Mouse (Mus musculus) neural tube, embryonic 11.5 days (tissue): ENCODE results near the gene Klhl7. TPM values are rescaled to one million over a fixed set of nuclear protein-coding genes. Genes with fewer than 3 reads are reported as not detected.
A peak's percentile ranks its signal among the peaks of the same experiment; 100 is the strongest.
"Not testable (repeated sequence)": the region's sequence is repeated elsewhere in the genome, so short reads cannot be mapped to it uniquely, and the experiment has no call there.

Experiments
- ATAC-seq: fragments of 200-750 bp; cut with Nextera tagmentation; 2 replicates; pipeline ENCODE4 v1.8.0; 2017; ENCODE audit warnings: moderate number of reproducible peaks, mild to moderate bottlenecking, moderate TSS enrichment, moderate library complexity; ENCODE audit not compliant: insufficient read depth, low FRiP score, low TSS enrichment
- DNase-seq: peaks from one replicate; pipeline ENCODE4 v3.0.0-alpha.2; 2015; ENCODE audit warnings: low spot score
- H3K27ac ChIP-seq: fragments of 300-500 bp; sonication (generic); 2 replicates; pipeline ENCODE4 v1.5.1; 2014; ENCODE audit warnings: low read depth, mild to moderate bottlenecking, low read length
- H3K27me3 ChIP-seq: fragments of 300-500 bp; sonication (generic); 2 replicates; pipeline ENCODE4 v1.6.1; 2014; ENCODE audit warnings: mild to moderate bottlenecking, low read length, mixed read lengths; ENCODE audit not compliant: control insufficient read depth, insufficient read depth
- H3K36me3 ChIP-seq: fragments of 300-500 bp; sonication (generic); 2 replicates; pipeline ENCODE4 v1.6.1; 2014; ENCODE audit warnings: mild to moderate bottlenecking, low read length, moderate library complexity, mixed read lengths; ENCODE audit not compliant: control insufficient read depth, insufficient read depth
- H3K4me1 ChIP-seq: fragments of 300-500 bp; sonication (generic); 2 replicates; pipeline ENCODE4 v1.6.1; 2014; ENCODE audit warnings: low read length, mixed read lengths; ENCODE audit not compliant: control insufficient read depth, insufficient read depth
- H3K4me2 ChIP-seq: fragments of 300-500 bp; sonication (generic); 2 replicates; pipeline ENCODE4 v1.6.1; 2014; ENCODE audit warnings: low read depth, mild to moderate bottlenecking, moderate library complexity
- H3K4me3 ChIP-seq: fragments of 300-500 bp; sonication (generic); 2 replicates; pipeline ENCODE4 v1.5.1; 2014; ENCODE audit warnings: low read depth, low read length
- H3K9ac ChIP-seq: fragments of 300-500 bp; sonication (generic); 2 replicates; pipeline ENCODE4 v1.6.1; 2014; ENCODE audit warnings: mild to moderate bottlenecking, low read length
- H3K9me3 ChIP-seq: fragments of 300-500 bp; sonication (generic); 2 replicates; pipeline ENCODE4 v1.6.1; 2016; ENCODE audit warnings: low read length; ENCODE audit not compliant: control insufficient read depth
- WGBS: fragments of 180-500 bp; shearing (Covaris S2); extraction: QIAGEN DNeasy Blood & Tissue Kit; methylation state at CpG from one replicate; pipeline ENCODE4 v1.1.7; 2014; 5-methylcytosine and 5-hydroxymethylcytosine counted together
- polyA plus RNA-seq: library from polyadenylated mRNA; unstranded; fragments of >200 nt; fragmentation: Nextera tagmentation; extraction: Ambion mirVana; gene quantifications from 2 replicates; pipeline ENCODE4 v1.2.1, GENCODE M21; 2014

Klhl7 gene
- polyA plus RNA-seq, 1 experiment from 2014 or later = 98.1 TPM

- Histone ChIP-seq H3K9ac (no peak overlapping the region), H3K9me3 (no peaks in the 10 kb centered on the region), H3K4me2 (no peak overlapping the region), H3K4me3 (no peak overlapping the region), H3K27ac (no peak overlapping the region), H3K27me3 (no peaks in the 10 kb centered on the region), H3K4me1 (no peaks in the 10 kb centered on the region; the same call in 1 of the 2 replicates), H3K36me3 (no peaks in the 10 kb centered on the region)
- DNase-seq (no peak), ATAC-seq (no peak)
- 93% methylated on average over 16 of the region's 16 CpGs for WGBS
Observed at GRCm38 (mm10) chr5:24086241-24086640, 14.2 kb upstream of the Klhl7 start.

GRCm38 (mm10) chr5:24086865-24087264 is 13.5 kb upstream of the Klhl7 start:
- no peak overlapping the region for H3K27ac ChIP-seq
- DNase-seq (no peak), ATAC-seq (peak; percentile 74)
- no peaks in the 10 kb centered on the region for H3K36me3 ChIP-seq
- no peak overlapping the region for H3K9ac ChIP-seq
- H3K4me1 ChIP-seq = no peaks in the 10 kb centered on the region; the same call in 1 of the 2 replicates
- H3K4me2 ChIP-seq = no peak overlapping the region
- WGBS = 30% methylated on average over 3 of the region's 3 CpGs
- H3K4me3 ChIP-seq = no peak overlapping the region
- no peaks in the 10 kb centered on the region for H3K9me3 ChIP-seq
- no peaks in the 10 kb centered on the region for H3K27me3 ChIP-seq

- Histone ChIP-seq H3K27ac (no peak overlapping the region), H3K9ac (no peak overlapping the region), H3K36me3 (no peaks in the 10 kb centered on the region), H3K9me3 (no peaks in the 10 kb centered on the region), H3K4me2 (no peak overlapping the region), H3K27me3 (no peaks in the 10 kb centered on the region), H3K4me1 (no peaks in the 10 kb centered on the region; the same call in 1 of the 2 replicates), H3K4me3 (no peak overlapping the region)
- DNase-seq (no peak), ATAC-seq (no peak)
- 94% methylated on average over 1 of the region's 1 CpGs for WGBS
Observed at GRCm38 (mm10) chr5:24088451-24088850, 12.0 kb upstream of the Klhl7 start.

GRCm38 (mm10) chr5:24092496-24092895 is 7.9 kb upstream of the Klhl7 start:
- ATAC-seq = no peak
- 78% methylated on average over 3 of the region's 3 CpGs for WGBS

GRCm38 (mm10) chr5:24095393-24095792 is 5.0 kb upstream of the Klhl7 start:
- Histone ChIP-seq H3K36me3 (no peaks in the 10 kb centered on the region), H3K4me1 (no peaks in the 10 kb centered on the region), H3K9ac (no peak overlapping the region), H3K4me3 (no peak overlapping the region), H3K9me3 (no peaks in the 10 kb centered on the region), H3K27ac (no peak overlapping the region), H3K27me3 (no peaks in the 10 kb centered on the region), H3K4me2 (no peak overlapping the region)
- WGBS = 80% methylated on average over 6 of the region's 6 CpGs
- DNase-seq (no peak), ATAC-seq (no peak)

More at GRCm38 (mm10) chr5:24092496-24092895, 7.9 kb upstream of the Klhl7 start:
- no peak overlapping the region for H3K9ac ChIP-seq
- H3K9me3 ChIP-seq = no peaks in the 10 kb centered on the region
- no peak overlapping the region for H3K27ac ChIP-seq
- H3K4me3 ChIP-seq = no peak overlapping the region
- DNase-seq = no peak
- H3K4me2 ChIP-seq = no peak overlapping the region
- no peaks in the 10 kb centered on the region for H3K4me1 ChIP-seq
- H3K27me3 ChIP-seq = no peaks in the 10 kb centered on the region
- H3K36me3 ChIP-seq = no peaks in the 10 kb centered on the region

- ATAC-seq = no peak
- no peaks in the 10 kb centered on the region for H3K27me3 ChIP-seq
Observed at GRCm38 (mm10) chr5:24095881-24096280, 4.5 kb upstream of the Klhl7 start.

GRCm38 (mm10) chr5:24100810-24101311 is 456 bp downstream of the Klhl7 start:
- Histone ChIP-seq H3K27ac (peak overlapping the region; percentile 85), H3K4me3 (peak overlapping the region; percentile 67), H3K9me3 (no peaks in the 10 kb centered on the region), H3K4me1 (no peaks in the 10 kb centered on the region; the same call in 1 of the 2 replicates), H3K27me3 (no peaks in the 10 kb centered on the region), H3K4me2 (peak overlapping the region; percentile 73), H3K9ac (peak overlapping the region; percentile 86), H3K36me3 (no peaks in the 10 kb centered on the region)
- ATAC-seq = peak; percentile 86
- 0% methylated on average over 24 of the region's 46 CpGs for WGBS
- DNase-seq = peak; percentile 82

More at GRCm38 (mm10) chr5:24095881-24096280, 4.5 kb upstream of the Klhl7 start:
- H3K4me1 ChIP-seq = no peaks in the 10 kb centered on the region
- H3K36me3 ChIP-seq = no peaks in the 10 kb centered on the region
- DNase-seq = no peak
- WGBS = 81% methylated on average over 5 of the region's 5 CpGs
- H3K4me3 ChIP-seq = no peak overlapping the region
- no peak overlapping the region for H3K27ac ChIP-seq
- H3K4me2 ChIP-seq = no peak overlapping the region
- H3K9me3 ChIP-seq = no peaks in the 10 kb centered on the region
- H3K9ac ChIP-seq = no peak overlapping the region

GRCm38 (mm10) chr5:24101446-24102140 is 1.2 kb downstream of the Klhl7 start:
- Histone ChIP-seq H3K27me3 (no peaks in the 10 kb centered on the region), H3K4me2 (peak overlapping the region; percentile 73), H3K4me1 (no peaks in the 10 kb centered on the region; the same call in 1 of the 2 replicates), H3K9ac (peak overlapping the region; percentile 86), H3K36me3 (no peaks in the 10 kb centered on the region), H3K27ac (peak overlapping the region; percentile 85), H3K9me3 (no peaks in the 10 kb centered on the region), H3K4me3 (peak overlapping the region; percentile 67)
- DNase-seq = peak; percentile 31
- ATAC-seq = no peak
- 6% methylated on average over 8 of the region's 8 CpGs for WGBS

- H3K4me1 ChIP-seq, H3K27ac ChIP-seq, H3K4me3 ChIP-seq, DNase-seq, ATAC-seq, H3K4me2 ChIP-seq, H3K36me3 ChIP-seq, H3K9me3 ChIP-seq, H3K27me3 ChIP-seq, H3K9ac ChIP-seq: not testable (repeated sequence)
- WGBS = 65% methylated on average over 2 of the region's 2 CpGs
Observed at GRCm38 (mm10) chr5:24103235-24103634, 2.8 kb downstream of the Klhl7 start.
